Mouse (Mus musculus) retina, adult 2 months (tissue): ENCODE results near the gene Rgs12.

Experiments used
- DNase-seq: peaks from one replicate; pipeline ENCODE4 v3.0.0-alpha.2; 2012; ENCODE audit warnings: low read depth, low spot score

The Rgs12 gene

GRCm38 (mm10) chr5:34981734-34982133, 32.5 kb downstream of the Rgs12 start:
- DNase-seq, result no peak

GRCm38 (mm10) chr5:34984933-34985332, 35.7 kb downstream of the Rgs12 start:
- no peak for DNase-seq

GRCm38 (mm10) chr5:34985867-34986266, 36.6 kb downstream of the Rgs12 start:
- DNase-seq, result peak; percentile 37

GRCm38 (mm10) chr5:34987396-34987795, 38.2 kb downstream of the Rgs12 start:
- DNase-seq, result no peak

GRCm38 (mm10) chr5:34988690-34989089, 39.4 kb downstream of the Rgs12 start:
- DNase-seq, result no peak

GRCm38 (mm10) chr5:34989321-34989772, 40.1 kb downstream of the Rgs12 start:
- DNase-seq, result no peak

- no peak for DNase-seq
These were observed 49.5 kb downstream of the Rgs12 start for GRCm38 (mm10) chr5:34998754-34999153.

- DNase-seq, result no peak
These were observed 50.0 kb downstream of the Rgs12 start for GRCm38 (mm10) chr5:34999281-34999680.

GRCm38 (mm10) chr5:35000323-35000722, 51.1 kb downstream of the Rgs12 start:
- no peak for DNase-seq

GRCm38 (mm10) chr5:35001144-35001543, 51.9 kb downstream of the Rgs12 start:
- DNase-seq, result no peak

- DNase-seq, result no peak
These were observed 54.4 kb downstream of the Rgs12 start for GRCm38 (mm10) chr5:35003611-35004162.

- DNase-seq, result no peak
These were observed 55.5 kb downstream of the Rgs12 start for GRCm38 (mm10) chr5:35004769-35005168.

- DNase-seq, result no peak
These were observed 56.4 kb downstream of the Rgs12 start for GRCm38 (mm10) chr5:35005659-35006058.

GRCm38 (mm10) chr5:35006599-35006998, 57.4 kb downstream of the Rgs12 start:
- DNase-seq, result no peak

GRCm38 (mm10) chr5:35009163-35009562, 59.9 kb downstream of the Rgs12 start:
- no peak for DNase-seq

- no peak for DNase-seq
These were observed 61.4 kb downstream of the Rgs12 start for GRCm38 (mm10) chr5:35010656-35011055.

GRCm38 (mm10) chr5:35011156-35011923, 62.1 kb downstream of the Rgs12 start:
- no peak for DNase-seq

- no peak for DNase-seq
These were observed 64.8 kb downstream of the Rgs12 start for GRCm38 (mm10) chr5:35014036-35014435.

GRCm38 (mm10) chr5:35019673-35020300, 70.5 kb downstream of the Rgs12 start:
- no peak for DNase-seq

- DNase-seq, result no peak
These were observed 71.4 kb downstream of the Rgs12 start for GRCm38 (mm10) chr5:35020410-35021241.

- no peak for DNase-seq
These were observed 75.7 kb downstream of the Rgs12 start for GRCm38 (mm10) chr5:35024975-35025374.

- no peak for DNase-seq
These were observed 80.1 kb downstream of the Rgs12 start for GRCm38 (mm10) chr5:35029303-35029702.
